Mouse (Mus musculus) left cerebral cortex, postnatal 4 days (tissue): ENCODE data around the gene 1700020L24Rik. TPM values are rescaled to one million over a fixed set of nuclear protein-coding genes. Genes with fewer than 3 reads are reported as not detected.

Experiments used
- DNase-seq: peaks from one replicate; pipeline ENCODE4 v3.0.0-alpha.2; 2022
- intact Hi-C: fragments of 180-260 bp; cut with DNase I; formaldehyde crosslinking; loops from one replicate; pipeline ENCODE4 v1.15.1; 2025
- total RNA-seq, 2 experiments: library from RNA; stranded (reverse); gene quantifications; 2 replicates each; pipeline ENCODE4 v1.2.3; 2021

1700020L24Rik gene
- total RNA-seq = under 1 TPM in 1 of 2 experiments, not detected in 1; 0.50 TPM

DNA sequence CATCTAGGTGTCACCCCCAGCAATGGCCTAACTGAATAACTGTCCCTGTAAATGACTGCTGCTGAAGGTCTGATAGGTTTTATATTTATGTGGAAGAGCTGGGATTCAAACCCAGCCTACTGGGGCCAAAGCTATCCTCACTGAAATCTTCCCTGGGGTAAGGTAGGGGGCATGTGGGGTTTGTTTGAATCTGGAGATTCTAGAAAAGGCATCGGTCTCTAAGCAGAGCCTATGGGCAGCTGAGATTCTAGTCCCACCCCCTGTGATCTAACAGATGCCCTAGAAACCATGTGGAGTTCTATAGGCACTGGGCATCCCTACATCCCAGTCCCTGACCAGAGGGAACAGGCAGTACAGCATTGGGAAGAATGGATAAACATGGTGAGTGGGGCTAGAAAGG is at the start of gene 1700020L24Rik:
TSS of gene 1700020L24Rik (plus strand) at position 301 of the 400 bp plus-strand sequence.
- intact Hi-C loops = no loop called here
- no peak for DNase-seq

DNA sequence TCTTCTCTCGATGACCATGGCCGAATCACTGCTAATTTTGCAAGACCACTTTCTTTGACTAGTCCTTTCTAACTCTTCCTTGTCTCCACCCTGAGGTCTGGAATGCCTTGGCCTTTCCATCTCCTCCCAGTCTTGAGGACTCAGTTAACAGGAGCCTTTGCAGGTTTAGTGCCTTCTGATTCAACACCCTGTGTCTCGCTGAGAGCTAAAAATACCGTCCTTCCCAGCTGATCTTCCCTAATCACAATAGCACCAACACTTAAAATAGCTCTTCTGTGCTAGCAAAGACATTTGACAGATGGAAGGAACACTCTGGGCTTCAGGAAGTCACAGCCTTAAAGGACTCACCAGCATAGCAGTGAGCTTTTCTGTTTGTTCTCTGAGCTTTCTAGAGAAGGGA is 44.4 kb upstream of the 1700020L24Rik start:
- DNase-seq = no peak

DNA sequence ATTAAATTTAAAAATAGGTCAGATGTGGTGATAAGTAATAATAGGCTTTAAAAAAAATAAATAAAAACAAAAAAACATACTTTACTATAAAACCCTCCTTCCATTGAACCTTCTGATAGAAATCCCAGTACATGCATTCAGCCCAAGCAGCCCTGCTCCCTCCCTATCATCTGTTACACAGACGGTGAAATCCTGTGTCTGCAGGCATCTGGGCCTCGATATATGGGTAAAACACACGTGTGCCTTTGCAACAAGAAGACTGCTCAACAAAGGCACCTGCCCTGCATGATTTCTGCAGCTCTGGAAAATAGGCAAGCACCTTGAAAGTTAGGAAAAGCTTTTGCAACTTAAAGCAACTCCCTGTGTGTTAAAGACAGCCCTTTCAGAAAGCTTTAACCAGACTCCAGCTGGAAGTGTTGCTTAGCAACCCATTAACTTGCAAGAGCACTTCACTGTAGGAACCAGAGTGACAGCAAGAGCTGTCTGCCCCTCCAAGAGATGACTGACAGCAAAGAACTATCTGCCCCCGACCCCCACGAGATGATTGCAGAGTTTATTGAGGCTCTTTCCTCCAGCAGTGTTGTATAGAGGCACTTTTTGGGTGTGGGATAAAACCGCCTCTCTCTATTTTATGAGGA is 42.6 kb upstream of the 1700020L24Rik start:
- no peak for DNase-seq
- intact Hi-C loops = no loop called here

More for the DNA sequence above, 44.4 kb upstream of the 1700020L24Rik start:
- intact Hi-C loops = no loop called here

DNA sequence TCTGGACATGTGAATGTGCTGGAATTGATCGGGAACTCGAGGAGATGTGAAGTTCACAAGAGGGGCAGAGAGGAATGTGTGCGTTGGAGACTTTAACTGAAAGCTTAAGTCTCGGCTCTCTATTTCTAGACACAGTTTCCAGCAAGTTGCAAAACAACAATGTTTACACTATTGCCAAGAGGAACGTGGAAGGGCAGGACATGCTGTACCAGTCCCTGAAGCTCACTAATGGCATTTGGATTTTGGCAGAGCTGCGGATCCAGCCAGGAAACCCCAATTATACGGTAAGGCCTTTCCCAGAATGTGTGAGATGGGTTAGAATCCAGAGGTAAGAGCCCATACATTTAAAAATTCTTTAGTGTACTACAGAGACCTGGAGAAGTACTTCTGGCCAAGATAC is 39.9 kb upstream of the 1700020L24Rik start:
- intact Hi-C loops = no loop called here
- no peak for DNase-seq

DNA sequence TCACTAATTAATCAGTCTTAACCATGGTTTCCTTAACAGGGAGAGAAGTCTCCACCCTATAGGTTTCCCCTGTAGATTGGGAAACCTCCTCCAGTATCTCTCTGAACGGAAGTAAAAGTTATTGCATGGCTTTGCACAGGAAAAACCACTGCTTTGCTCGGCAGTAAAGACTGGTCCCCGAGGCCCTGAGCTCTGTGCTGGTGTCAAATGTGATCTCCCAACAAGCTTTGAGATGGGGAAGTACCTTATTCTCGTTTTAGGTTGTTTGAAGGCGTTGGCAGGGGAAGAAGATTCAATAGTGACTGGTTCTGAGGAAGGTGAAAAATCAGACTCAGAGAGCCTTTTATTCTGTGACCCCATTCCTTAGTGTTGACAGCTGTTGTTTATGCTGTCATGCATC is 38.8 kb upstream of the 1700020L24Rik start:
- no peak for DNase-seq
- intact Hi-C loops = no loop called here

DNA sequence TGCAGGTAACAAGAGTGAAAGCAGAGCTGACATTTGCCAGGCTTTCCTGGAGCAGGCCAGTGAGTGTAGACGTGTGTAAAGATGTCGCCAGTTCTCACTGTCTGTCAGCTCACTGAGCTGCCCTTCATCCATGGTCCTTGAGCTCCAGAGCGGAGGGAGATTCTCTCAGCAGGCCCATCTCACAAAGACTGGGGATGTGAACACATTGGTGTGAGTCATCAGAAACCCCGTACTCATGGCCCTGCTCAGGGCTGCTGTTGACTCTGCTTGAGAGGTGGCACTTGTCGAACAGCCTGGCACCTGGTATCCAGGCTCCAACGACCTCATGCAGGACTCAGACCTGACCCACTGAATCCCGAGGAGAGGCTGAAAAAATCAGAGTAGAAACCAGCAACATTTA is 33.7 kb upstream of the 1700020L24Rik start:
- intact Hi-C loops = no loop called here
- no peak for DNase-seq

DNA sequence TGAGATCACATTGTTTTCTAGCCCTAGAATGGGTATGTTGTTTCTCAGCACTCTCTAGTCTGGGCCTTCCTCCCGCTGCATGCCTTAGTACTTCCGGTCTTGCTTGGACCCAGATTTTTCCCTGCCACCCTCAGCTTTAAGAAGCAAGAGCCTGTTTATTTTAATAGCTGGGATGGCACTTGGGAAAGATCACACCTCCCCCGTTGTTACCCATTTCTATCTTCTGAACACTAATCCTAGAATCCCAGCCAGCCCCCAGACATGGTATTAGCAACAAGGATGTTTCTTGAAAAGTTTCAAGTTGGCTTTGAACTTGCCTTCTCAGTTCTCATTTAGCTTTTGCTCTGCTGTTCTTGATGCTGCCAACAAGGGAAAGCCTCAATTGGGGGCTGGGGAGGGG is 31.1 kb upstream of the 1700020L24Rik start:
- intact Hi-C loops = no loop called here
- no peak for DNase-seq

DNA sequence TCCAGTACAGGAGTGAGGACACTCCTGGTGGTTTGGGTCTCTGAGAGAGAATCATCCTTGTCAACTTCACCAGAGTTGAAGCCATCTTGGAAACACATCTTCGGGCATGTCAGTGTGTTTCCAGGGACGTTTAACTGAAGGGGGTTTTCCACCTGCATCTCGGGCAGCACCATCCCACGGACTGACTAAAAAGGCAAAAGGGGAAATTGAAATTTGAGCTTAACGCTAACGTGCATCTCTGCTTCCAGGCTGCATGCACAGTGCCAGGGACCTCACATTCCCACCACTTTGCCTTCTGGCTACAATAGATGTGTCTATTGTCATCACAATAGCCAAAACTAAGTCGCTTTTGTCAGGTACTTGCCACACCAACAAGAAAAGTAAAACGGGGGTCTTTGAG is 29.2 kb upstream of the 1700020L24Rik start:
- intact Hi-C loops = no loop called here
- DNase-seq = no peak

DNA sequence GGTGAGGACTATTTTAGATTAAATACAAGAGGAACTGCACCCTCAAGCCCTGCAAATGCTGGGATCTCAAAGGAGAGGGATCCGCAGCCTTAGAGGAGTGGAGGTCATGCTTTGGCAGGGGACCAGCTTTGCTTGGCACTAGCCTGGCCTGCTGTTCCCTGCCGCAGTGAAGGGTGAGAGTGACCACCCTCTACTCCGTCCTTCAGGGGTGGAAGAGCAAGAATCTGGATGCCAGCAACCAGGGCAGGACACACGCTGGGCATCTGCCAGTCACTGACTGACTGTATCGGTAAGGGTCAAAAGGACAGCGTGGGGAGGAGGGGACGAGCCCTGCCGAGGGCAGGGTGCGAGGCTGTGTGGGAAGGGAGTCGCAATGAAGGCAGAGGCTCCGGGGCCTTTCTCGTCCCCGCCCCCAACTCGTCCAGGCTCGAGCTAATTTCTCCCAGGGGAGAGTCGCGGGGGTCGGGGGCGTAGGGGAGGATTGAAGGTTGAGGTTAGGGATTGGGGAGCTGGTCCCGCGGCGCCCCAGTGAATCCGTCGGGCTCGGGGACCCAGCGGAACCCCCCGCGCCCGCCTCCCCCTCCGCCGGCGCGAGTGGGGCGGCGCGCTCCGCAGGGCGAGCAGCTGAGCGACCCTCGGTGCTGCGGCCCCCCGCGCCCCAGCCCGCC is 28.3 kb upstream of the 1700020L24Rik start, which contains the start of gene Rasl10b:
TSS of gene Rasl10b (plus strand) at position 51 of the 668 bp plus-strand sequence.
- intact Hi-C loops = no loop called here
- DNase-seq = peak; percentile 73

DNA sequence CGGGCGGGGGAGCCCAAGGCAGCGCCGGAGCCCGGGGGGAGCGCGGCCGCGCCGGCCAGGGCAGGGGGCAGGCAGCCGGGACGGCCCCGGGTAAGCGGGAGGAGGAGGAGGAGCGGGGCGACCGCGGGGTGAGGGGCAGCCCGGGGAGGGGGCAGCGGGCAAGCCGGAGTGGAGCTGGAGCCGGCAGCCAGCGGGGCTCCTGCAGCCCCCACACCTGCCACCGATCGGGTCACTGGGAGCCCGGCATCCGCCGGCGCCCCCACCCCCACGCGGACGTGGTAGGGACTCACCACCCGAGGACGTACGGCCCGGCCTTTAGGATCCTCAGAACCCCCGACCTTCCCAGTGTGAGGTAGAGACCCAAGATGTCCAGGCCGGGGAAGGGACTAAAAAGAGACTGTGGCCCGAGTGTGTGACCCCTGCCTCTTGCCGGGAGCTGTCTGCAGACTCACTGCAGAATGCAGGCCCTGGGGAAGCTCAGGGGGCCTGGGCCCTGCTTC is 27.6 kb upstream of the 1700020L24Rik start:
- DNase-seq = peak; percentile 25
- intact Hi-C loops = no loop called here

DNA sequence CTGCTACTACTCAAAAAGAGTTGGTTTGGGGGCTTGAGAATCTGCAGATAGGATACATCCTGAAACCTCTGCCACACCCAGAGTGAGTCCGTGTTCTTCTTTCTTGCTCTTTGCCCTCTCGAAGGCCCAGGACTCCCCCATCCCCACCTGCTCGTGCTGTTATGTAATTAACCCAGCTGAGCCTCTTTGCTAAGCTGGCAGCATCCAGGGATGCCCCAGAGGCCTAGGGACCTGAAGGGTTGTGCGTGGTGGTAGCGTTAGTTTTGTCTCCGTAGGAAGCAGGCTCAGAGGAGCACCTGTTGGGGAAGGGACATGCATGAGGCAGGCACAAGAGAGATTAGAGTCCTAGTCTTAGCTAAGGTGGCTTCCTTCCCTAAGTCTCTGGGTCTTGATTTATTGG is 27.0 kb upstream of the 1700020L24Rik start:
- no peak for DNase-seq
- intact Hi-C loops = no loop called here

DNA sequence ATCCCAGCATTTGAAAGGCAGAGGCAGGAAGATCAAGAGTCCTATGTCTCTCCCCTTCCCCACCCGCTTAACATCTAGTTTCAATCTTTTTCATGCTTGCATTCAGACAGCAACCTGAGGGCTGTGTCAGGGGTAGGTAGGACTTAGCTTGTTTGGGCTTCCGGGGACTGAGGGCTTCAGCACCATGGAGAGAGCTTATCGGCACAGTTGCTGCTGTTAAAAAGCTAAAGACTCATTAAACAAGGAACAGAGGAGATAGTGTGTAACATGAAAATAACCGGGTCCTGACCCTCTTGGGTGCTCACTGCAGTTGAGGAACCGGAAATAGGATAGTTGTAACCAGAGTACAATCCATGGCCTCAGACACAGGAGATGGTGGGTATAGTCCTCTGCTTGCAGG is 20.4 kb upstream of the 1700020L24Rik start:
- no peak for DNase-seq
- intact Hi-C loops = no loop called here

DNA sequence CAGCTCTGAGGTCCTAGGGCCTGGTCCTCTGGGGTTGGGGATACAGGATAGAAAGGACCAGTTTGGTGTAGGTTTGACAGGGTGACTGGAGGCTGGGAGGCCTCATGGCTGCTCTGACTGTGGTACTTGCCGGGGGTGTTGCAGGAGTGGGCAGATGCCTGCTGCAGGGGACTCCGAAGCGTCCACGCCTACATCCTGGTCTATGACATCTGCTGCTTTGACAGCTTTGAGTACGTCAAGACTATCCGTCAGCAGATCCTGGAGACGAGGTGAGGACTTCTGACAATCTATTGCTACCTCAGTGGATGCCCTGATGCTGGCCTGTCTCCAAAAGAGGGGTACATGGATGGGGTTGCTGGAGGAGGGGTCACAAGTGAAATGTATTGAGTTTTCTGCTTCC is 19.8 kb upstream of the 1700020L24Rik start:
- intact Hi-C loops = no loop called here
- DNase-seq = no peak

DNA sequence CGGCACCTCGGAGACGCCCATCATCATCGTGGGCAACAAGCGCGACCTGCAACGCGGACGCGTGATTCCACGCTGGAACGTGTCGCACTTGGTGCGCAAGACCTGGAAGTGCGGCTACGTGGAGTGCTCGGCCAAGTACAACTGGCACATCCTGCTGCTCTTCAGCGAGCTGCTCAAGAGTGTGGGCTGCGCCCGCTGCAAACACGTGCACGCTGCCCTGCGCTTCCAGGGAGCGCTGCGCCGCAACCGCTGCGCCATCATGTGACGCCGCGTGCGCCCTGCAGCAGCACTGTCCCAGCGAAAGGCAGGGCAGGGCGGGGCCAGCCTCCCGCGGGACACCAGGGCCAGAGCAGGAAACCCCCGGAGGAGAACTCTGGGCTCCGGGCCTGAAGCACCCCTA is 18.9 kb upstream of the 1700020L24Rik start:
- intact Hi-C loops = no loop called here
- DNase-seq = peak; percentile 46

DNA sequence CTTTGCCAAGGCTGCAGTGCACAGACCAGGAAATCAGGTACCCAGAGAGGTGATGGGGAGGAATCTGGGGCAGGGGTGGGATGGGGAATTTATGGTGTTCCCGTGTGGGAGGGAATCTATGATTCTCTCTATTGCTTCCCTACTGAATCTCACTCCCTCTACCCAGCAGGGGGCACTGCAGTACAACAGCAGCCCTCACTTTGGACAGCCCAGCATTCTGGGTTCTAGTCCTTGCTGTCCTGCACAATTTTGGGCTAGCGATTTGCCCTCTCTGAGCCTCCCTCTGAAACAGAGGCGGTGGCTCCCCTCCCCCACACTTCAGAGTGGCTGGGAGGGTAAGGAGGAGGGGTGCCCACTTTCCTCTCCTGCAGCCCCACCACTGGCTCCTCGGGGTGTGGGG is 17.1 kb upstream of the 1700020L24Rik start:
- intact Hi-C loops = loop anchor here (5.0 to 10.0 kb wide), 2 partner anchors 63 to 96 kb away; no protein-coding TSS in a partner anchor
- no peak for DNase-seq

DNA sequence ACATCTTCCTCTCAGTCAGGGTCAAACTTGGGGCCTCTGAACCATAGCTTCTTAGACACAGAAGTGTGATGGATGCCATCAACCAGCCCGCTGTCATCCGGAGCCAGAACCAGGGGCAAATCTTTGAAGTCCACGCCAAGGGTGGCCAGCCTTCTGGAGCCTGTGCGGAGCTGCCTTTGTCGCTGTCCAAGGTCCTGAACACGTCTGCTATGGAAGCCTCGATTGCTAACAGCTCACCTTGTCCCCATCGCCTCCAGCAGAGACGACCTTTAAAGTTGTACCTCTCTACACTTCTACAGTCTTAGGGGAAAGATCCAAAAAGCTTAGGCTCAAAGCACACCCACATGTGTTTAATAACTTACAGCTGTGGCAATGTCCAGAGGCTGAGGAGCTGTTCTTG is 16.2 kb upstream of the 1700020L24Rik start:
- DNase-seq = peak; percentile 41
- intact Hi-C loops = loop anchor here (5.0 to 10.0 kb wide), 2 partner anchors 64 to 97 kb away; no protein-coding TSS in a partner anchor

DNA sequence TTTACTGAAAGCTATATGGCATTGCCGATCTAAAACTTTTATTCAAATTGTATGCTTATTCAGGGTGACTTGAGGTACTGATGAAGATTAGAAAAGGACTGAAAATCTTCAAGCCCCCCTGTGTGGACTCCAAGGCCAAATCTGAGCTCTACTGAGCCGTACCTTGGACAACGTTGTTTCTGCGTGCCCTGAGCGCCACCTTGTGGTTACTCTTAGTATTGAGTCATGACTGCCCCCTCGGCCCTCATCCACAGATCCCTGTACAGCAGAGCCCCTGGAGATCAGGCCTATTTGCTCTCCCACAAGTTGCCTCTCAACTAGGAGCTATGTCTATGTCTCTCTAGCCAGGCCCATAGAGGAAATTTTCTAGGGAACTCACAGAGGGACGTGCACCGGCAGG is 12.8 kb upstream of the 1700020L24Rik start:
- peak; percentile 78 for DNase-seq
- intact Hi-C loops = loop anchor here (5.0 to 10.0 kb wide), 2 partner anchors 67 to 100 kb away; no protein-coding TSS in a partner anchor

DNA sequence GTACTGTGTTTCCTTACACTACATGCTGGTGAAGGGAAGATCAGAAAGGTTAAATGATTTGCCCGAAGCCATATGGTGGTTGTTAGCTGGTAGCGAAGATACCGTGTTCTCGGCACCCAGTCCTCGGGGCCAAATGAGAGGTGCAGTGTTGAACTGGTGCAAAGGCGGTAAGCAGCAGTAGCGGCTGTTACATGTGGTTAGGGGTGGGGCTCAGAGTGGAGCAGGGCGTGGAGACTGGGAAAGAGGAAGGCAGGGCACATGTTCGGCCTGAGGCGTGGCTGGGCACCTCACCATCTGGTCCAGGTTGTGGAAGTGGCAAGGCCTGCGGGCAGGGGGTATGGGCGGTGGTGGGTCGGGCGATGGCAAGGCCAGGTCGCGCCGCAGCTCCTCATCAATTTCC is 10.5 kb upstream of the 1700020L24Rik start:
- DNase-seq = no peak
- intact Hi-C loops = loop anchor here (10.0 kb wide), 1 partner anchor 102 kb away; no protein-coding TSS in a partner anchor

DNA sequence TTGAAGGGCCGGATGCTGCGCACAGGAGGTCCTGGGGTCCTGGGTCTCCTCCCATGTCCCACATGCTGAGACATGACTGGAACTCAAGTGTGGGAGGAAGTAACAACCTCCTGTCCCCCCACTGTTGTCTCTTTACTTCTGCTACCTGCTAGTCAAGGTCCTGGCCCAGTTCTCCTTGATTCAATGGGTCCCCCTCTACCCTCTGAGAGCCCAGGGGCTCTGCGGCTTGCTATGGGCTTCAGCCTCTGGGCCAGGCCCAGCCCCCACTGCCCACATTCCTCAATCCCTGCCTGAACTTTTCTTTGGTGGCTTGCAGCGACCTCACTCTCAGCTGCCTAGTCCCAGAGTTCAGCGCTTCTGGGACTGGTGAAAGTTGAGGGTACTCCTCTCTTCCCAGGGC is 8.1 kb upstream of the 1700020L24Rik start, which contains the start of gene Gas2l2:
TSS of gene Gas2l2 (minus strand) at position 101 of the 400 bp plus-strand sequence.
- no peak for DNase-seq
- intact Hi-C loops = loop anchor here (10.0 kb wide), 1 partner anchor 105 kb away; no protein-coding TSS in a partner anchor

DNA sequence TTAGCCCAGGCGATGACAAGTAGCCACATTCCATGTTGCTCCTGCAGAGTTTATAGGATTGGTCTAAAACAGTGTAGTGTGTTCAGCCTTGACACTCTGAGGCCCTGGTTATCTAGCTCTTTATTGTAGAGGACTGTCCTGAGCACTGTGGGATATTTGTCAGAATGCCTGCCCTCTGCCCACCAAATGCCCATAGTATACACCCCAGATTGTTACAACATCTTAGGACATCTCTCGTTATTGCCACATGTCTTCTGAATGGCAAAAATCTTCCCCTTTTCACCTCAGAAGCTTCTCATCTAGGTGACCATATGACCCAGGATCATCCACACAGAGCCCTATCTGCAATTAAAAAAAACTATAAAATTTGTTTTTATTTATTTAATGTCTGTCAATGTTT is 4.9 kb upstream of the 1700020L24Rik start:
- DNase-seq = no peak
- intact Hi-C loops = no loop called here

DNA sequence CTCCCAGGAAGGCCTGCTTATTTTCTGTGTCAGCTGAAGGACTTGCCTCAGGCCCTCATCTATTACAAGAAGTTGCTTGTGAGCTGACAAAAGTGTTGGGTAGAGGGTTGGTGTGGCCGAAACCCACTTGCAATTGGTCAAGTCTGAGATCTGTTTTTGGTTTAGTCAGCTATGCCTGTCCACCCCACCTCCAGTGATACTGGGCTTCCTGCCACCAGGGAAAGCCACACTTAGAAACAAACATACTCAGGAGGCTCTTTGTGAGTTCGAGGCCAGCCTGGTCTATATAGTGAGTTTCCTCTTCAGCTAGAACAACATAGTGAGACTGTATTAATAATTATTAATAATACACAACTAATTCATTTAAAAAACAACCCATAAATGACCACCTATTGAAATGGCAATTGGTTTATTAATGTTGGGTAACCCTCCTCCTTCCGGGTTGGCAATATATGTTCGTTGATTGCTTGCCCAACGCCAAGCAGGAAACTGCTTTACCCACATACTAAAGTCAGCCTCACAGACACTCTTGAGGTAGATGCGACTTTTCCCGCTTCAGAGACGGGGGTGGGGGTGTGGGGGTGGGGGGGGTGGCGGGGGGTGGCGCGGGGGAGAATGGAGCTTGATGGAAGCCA is 2.1 kb downstream of the 1700020L24Rik start:
- DNase-seq = no peak
- intact Hi-C loops = no loop called here
